Mouse (Mus musculus): ENCODE data around the gene Apobec2.

DNA sequence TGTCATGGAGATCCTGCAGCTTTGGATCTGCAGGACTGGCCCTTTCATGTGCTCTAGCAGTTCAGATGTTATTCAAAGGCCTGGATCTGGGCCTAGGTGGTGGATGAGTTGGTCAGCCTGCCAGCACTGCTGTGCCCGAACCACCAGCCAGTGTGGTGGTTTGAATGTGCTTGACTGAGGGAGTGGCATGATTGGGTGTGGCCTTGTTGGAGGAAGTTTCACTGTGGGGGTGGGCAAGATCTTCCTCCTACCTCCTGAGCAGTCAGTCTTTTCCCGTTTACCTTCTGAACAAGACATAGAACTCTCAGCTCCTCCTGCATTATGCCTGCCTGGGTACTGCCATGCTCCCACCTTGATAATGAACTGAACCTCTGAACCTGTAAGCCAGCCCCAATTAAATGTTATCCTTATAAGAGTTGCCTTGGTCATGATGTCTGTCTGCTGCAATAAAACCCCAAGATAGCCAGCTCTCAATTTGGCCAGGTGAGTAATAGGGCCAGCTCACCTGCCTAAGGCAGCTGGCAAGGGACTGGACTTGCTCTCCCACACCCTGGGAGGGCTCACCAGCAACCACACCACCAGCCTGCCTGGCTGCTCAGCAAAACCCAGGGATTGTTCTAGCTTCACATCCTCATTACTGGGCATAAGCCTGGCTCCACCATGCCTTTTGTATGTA is 46.8 kb downstream of the Apobec2 start:
- TF ChIP-seq CTCF (IDR thresholded peaks at IDR 0.05; ENCODE audit: low read depth, low read length): no peak
- no peak for TF ChIP-seq TAL1 (conservative IDR thresholded peaks at IDR 0.05; ENCODE audit: low read depth, low read length)
- no peak for TF ChIP-seq POLR2AphosphoS5 (IDR thresholded peaks at IDR 0.05; ENCODE audit: insufficient replicate concordance, low read depth, low read length)
- no peak for TF ChIP-seq GATA2 (IDR thresholded peaks at IDR 0.05; ENCODE audit: borderline replicate concordance, low read depth, low read length)
- no peak for TF ChIP-seq GATA1 (IDR thresholded peaks at IDR 0.05; ENCODE audit: borderline replicate concordance, low read length)

Measured in G1E (cell line).